Mouse (Mus musculus) kidney, postnatal 4 days (tissue): ENCODE data around the gene Mapk8ip3.
"Not testable (repeated sequence)": the region's sequence is repeated elsewhere in the genome, so short reads cannot be mapped to it uniquely, and the experiment has no call there.

Experiments used
- DNase-seq, 2 experiments: peaks; one replicate each; pipeline ENCODE4 v3.0.0; 2021; ENCODE audit warnings: mixed read lengths in 2 of 2

The Mapk8ip3 gene

DNA sequence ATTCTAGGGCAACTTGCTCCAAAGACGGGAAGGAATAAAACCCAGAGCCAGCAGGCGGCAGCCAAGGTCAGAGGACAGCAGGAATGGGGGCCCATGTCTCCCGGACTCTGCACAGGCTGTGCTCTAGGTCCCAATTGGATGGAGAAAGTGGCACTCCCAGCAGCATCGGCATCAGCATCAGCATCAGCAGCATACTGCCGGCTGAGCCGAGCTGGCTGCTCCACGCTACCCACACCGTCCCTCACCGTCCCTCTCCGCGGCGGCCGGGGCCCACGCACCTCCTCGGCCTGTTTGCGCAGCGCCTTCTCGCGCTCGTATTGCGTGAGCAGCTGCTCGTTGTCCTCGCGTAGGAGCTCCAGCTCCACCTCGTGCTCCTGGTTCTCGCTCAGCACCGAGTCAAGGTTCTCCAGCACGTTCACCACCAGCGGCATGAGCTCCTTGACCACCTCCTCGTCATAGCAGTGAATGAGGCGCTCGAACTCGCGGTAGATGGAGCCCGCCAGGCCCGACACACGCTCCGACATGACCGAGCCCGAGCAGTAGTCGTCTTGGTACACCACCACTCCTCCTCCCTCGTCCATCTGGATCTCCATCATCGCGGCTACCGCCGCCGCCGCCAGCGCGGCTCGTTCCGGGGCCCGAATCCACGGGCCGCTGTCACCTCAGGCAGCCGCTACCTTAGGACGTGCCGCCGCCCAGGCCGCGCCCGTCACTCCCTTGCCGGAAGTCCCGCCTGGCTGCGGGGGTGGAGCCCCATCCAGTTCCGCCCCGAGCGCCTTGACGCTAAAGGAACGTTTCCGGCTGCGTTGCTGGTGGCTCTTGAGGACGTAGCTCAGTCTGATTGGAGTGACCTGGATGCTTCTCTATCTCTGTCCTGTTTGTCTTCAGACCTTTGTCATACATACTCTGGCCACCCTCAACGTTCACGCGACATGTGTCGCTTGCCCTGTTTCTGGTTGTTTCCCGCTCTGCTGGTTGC lies at the start of gene Mapk8ip3:
Gene Mapk8ip3, minus strand, starts transcription at position 719 of the 979 bp plus-strand sequence.
- peak; percentile 96 to 97 for DNase-seq

DNA sequence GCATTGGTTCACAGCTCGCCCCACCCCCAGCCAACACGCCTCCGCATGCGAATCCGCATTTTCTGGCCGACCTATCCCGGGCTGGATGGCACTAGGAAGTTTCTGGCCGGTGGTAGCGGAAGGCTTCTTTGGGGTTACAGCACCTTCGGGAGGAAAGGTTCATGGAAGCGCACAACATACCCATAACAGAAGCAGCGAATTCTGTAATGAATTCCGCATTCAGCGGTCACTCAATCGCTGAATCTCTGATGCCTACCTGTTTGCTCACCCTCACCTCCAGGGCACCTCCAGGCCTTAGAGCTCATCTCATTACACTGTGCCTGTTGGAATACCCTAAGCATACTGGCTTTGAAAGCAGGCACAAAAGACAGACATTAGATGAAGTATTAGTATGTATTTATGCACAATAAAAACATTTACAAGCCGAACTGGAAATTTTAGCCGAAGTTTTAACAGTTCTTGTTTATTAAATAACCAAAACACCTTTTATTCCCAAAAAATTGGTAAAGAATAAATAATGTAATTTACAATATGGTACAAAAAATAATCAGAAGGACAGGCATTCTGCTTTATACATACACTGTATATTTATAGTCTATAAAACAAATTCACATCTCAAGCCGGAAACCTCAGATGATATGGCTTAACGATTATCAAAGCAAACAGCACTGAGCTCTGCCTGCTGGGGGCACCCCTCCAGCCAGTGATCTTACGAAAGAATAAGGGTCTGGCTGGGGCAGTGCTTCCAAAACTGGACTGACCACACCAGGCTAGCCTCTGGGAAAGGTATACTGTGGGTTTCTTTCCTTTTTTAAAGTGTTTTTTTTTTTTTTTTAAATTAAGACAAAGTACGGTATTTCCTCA lies 24.3 kb upstream of the Mapk8ip3 start:
- DNase-seq: no peak

DNA sequence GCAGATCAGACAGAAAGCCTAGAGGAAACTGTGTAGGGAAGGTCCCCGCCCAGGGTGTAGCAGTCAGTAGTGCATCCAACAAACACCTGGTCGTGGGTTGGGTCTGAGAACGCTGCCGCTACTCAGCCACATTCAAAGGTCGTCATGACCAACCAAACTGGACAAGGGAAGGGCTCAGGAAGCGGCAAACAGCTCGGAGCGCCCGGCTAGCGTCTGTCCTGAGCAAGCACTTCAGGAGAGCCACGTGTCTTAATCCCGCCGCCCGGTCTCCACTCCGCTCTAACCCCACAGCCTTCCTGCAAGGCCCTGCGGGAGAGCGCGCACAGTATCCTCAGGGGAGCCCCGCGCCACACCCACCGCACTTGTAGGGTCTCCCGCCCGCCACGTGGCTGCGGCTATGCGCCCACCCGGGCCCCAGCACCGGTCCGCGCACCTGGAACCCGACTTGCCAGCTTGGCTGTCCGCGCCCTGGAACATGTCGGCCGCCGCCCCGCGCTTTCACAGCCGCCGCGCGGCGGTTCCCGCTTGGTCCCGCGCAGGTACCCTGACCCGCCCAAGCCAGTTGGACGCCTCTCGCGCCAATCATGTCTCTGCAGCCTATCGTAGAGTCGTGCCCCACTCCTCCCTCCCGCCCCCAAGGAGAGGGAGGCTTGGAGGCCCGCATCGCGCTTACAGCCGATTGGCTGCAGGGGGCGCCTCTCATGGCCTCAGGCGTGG lies 23.5 kb upstream of the Mapk8ip3 start, which contains the start of gene Jpt2:
Gene Jpt2, minus strand, starts transcription at position 555 of the 717 bp plus-strand sequence.
- DNase-seq: peak; percentile 99 to 100

DNA sequence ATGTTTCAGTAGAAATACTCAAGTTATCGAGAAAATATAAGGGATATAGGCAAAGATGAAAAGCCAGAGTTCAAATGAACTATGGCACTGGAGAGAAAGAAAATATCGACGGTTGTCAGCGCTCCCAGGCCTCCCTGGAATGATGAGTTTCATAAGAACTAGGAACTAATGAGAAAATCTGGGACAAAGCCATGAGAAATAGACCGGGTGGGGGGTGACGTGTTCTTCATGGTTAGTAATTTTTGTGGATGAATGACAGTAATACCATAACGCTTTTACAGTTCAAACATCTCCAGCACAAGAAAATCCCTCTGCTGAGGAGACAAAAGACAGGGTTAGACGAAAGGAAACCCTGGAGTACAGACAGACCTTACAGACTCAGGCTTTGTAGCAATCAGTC lies 22.6 kb upstream of the Mapk8ip3 start:
- no peak for DNase-seq

DNA sequence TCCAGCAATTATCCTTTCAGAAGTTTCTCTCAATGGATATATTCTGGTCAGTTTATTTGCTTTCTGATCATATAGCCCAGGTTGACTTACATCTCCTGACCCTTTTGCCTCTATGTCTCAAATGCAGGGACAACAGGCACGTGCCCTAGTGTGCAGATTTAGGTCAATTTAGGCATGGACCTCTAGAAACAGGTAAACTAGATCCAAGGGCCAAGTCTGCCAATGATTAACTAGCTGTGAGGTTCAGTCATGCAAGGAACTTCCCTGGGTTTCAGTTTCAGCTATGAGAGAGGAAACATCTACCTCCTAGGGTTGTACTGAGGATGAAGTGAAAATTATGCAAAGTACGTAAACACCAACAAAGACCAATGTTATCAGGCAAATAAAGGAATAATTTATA lies 16.5 kb upstream of the Mapk8ip3 start:
- peak; percentile 25 to 56 for DNase-seq

DNA sequence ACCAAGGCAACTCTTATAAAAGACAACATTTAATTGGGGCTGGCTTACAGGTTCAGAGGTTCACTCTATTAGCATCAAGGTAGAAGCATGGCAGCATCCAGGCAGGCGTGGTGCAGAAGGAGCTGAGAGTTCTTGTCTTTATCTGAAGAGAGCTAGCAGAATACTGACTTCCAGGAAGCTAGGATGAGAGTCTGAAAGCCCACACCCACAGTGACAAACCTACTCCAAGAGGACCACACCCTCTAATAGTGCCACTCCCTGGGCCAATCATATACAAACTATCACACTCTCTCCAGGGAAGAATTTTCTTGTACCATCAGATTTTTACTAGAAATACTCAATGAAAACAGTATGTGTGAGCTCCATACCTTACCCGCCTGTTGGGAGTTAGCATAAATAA lies 13.9 kb upstream of the Mapk8ip3 start:
- no peak for DNase-seq

DNA sequence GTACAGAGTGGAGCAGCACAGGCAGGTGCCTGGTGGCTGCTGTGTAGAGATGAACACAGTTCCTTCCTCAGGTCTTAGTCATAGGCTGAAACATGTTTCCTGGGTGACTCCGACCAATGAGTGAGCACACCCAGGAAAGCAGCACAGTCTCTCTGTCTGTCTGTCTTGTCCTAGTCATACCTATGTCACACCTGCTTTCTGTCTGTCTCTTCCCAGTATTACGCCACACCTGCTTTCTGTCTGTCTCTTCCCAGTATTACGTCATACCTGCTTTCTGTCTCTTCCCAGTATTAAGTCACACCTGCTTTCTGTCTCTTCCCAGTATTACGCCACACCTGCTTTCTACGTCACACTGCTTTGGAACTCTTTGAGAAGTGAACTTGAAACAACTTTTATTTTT lies 11.4 kb upstream of the Mapk8ip3 start:
- DNase-seq: no peak

DNA sequence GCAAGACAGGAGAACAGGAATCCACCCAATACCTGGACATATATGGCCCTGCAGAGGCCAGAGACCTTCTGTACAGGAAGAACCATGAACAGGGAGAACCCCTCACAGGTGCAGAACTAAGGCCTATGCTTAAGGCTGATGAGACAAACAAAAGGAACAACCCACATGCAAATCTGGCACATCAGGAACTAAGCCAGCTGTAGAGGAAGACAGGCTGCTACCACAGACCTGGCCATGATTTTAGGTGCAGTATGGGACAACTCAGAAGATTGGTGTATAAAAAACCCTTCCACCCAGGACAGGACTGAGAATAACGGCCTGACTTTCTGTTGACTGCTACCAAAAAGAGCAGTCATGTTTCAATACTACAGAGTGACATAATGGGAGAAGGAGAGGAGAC lies 6.8 kb upstream of the Mapk8ip3 start:
- DNase-seq: not testable (repeated sequence)

DNA sequence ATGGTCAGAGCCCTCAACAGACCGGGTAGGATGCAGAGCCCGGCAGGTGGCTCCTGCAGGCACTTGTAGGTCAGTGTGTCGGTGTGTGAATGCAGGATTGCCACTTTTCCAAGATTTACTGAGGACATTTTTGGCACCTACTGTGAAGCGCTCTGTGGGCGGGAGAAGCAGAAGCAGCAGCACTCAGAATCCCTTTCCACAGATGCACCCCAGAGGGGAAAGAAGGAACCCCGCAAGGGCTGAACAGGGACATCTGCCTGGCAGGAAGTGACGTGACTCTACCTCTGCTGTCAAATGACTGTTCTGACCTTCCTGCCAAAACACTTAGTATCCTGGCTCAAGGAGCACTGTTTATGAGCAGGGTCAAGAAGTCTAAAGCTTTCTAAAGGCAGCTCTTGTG lies 6.3 kb upstream of the Mapk8ip3 start:
- DNase-seq: no peak

DNA sequence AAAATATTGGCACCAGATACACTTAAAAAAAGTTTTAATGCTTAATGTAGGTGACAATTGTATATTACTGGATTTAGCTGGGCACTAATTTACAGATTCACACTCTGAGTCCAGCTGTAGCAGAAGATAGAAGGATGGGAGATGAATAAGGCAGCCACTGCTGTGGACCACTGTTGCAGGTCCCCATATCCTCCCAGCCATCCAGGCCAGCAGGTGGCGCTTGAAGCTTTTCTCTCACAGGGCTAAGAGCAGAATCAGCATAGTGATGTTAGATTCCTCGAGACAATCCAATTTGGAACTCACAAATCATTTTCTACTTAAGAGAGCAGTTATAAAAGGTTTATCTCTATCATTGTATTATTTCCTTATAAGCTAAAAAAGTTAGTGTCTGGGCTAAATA lies 5.7 kb upstream of the Mapk8ip3 start:
- peak; percentile 74 to 80 for DNase-seq

DNA sequence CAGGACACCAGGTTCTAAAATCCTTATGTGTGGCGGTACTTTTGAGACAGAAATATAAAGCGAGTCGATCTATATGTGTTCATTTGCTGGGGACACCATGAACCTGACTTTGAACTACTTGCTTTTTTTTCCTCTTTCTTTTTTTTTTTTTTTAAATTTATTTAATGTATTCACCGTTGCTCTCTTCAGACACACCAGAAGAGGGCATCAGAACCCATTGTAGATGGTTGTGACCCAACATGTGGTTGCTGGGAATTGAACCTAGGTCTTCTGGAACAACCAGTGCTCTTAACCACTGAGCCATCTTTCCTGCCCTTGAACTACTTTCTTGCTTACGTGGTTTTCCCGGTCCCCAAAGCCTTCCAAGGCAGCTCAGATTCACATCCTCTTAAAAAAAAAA lies 489 bp upstream of the Mapk8ip3 start:
- DNase-seq: no peak

DNA sequence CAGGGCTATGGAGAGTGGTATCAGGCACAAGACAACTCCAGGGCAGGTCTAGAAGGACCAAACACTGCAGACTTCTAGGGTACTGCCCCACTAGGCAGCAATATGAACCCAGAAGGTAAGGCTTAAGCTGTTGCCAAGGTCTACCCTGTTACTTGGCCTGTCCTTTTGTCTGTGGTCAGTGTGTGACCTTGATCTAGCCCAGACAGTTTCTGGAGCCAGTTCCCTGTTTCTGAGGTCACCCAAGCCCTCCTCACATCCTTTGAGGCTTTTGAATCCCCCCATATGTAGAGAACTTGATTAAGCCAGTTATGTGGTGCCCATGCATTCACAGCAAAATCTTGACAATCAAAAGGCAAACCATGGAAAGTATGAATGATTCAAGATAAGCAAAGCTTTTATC lies 1.1 kb downstream of the Mapk8ip3 start:
- no peak for DNase-seq

DNA sequence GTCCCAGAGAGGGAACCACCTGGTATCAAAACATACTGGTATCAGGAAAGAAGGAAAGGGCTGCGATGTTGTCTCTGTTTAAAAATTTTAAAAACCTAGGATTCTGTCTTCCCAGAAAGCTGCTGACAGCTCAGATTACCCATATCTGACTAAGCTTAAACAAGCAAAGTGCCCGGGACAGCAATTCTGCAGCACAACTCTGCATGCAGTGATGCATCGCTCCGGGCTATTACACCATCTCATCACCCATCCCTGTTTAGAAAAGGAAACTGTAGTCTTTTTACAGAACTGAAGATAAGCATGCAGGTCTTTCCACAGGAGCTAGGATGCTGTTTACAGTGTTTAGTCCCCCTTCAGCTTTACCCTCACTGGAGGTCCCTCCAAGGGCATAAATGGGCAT lies 1.9 kb downstream of the Mapk8ip3 start:
- no peak for DNase-seq

DNA sequence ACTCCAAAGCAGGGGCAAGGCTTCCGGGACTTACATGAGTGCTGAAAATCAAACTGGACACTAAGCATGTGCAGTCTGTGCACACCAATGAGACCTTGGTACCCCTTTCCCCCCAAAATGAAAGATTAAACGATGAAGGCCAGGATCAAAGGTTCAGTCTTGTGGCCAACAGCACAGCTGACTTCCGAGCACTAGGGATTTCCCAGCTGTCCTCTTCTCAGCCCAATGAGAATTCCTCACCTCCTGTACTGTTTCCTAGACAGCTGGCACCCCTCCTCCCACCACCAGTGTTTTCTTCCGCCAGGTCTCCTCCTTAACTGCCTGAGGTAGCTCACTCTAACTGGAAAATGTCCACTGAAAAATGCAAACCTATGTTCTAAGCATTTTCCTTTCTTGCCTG lies 3.6 kb downstream of the Mapk8ip3 start:
- no peak for DNase-seq

DNA sequence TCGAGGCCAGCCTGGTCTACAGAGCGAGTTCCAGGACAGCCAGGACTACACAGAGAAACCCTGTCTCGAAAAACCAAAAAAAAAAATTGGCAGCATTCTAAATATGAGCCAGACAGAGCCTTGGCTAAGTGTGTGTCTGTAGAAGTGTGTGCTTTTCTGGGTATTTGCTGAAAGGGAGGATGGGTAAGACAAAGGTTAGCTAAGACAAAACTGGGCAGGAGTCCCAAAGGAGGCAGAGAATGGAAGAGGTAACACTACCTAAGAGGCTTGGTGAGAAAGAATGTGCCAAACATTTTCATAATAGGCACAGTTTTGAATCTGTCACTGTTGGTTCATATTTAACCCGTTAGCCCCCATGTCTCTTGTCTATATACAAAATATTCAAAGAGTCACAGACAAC lies 4.3 kb downstream of the Mapk8ip3 start:
- no peak for DNase-seq

DNA sequence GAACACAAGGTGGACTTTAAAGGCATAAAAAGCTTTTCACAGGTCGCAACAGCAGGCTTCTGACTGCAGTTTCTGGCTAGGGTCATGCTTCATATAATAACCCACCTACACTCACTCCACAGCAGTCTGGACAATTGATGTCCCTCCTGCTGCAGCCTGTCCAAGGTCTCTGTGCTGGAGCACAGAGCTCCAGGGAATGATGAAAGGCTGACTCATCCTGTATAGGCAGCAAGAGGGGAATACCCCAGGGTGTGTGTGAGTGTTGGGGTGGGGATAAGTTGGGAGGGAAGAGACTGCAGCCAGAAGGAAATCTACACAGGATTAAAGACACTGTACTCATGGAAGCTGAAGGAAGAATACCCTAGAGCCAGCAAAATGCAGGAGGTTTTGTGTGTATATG lies 7.3 kb downstream of the Mapk8ip3 start:
- DNase-seq: no peak

DNA sequence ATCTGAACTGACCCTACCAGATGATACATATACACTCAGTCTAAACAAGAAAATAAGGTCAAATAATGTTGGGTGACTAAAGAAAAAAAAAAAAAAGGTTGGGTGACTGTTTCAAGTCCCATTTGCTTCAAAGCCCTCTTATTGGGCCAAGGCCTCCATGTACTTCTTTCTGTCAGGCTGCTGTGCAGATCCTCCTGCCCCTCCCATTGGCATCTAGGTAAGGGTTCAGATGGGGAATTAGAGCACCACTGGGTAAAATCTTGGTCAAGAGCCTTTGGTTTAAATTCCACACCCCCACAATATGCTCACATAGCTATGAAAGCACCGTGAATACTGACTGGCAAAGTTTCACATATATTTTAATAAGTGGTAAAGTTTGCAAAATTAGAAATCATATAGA lies 13.5 kb downstream of the Mapk8ip3 start:
- no peak for DNase-seq

DNA sequence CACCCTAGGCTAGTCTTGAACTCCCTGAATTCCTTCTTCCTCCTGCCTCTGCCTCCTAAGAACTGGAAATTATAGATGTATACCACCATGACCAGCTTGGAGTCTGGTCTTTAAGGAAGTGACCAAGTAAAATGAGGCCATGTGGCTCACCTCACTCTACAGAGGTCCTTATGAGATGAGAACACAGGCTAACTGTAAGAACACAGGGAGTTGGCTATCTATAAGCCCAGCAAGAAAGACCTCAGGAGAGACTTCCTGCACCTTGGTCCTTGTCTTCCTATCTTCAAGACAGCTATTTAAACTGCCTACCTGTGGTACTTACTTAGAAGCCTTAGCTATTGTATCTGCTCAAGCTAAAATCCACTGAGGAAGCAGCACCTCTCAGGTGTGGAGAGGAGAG lies 22.8 kb downstream of the Mapk8ip3 start:
- no peak for DNase-seq

DNA sequence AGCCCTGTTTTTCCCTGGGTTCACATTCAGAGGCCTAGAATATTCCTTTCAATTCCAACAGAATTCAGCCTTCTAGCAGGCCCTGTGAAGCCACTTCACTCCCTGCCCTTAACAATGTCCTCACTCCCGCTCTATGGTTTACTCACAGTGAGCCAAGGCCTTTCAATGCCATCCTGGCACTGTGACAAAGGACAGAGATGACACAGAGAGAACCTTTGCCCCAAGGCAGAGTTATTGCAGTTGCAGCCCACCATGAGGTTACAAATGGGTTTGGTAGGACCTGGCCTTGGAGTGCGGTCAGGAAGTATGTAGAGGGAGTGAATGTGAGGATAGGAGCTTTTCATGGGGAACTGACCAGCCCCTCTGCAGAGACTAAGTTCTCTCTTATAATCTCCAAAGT lies 29.2 kb downstream of the Mapk8ip3 start:
- DNase-seq: no peak

DNA sequence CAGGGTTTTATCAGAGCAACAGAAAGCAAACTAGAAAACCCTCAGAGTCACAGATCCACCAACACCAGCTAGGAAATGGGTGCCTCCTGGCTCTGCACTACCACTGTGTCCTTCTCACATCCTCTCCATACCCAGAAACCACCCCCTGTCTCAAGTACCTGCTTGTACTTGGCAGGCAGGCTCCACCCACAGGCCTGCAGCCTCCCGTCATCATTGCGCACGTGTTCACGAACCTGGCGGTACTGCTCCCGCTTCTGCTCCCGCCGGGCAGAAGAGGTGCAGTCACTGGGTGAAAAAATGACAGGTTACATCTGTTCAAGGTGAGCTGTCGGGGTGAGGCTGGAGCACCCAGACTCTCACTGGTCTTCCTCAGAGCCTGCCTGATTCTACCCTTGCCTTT lies 33.0 kb downstream of the Mapk8ip3 start:
- no peak for DNase-seq

DNA sequence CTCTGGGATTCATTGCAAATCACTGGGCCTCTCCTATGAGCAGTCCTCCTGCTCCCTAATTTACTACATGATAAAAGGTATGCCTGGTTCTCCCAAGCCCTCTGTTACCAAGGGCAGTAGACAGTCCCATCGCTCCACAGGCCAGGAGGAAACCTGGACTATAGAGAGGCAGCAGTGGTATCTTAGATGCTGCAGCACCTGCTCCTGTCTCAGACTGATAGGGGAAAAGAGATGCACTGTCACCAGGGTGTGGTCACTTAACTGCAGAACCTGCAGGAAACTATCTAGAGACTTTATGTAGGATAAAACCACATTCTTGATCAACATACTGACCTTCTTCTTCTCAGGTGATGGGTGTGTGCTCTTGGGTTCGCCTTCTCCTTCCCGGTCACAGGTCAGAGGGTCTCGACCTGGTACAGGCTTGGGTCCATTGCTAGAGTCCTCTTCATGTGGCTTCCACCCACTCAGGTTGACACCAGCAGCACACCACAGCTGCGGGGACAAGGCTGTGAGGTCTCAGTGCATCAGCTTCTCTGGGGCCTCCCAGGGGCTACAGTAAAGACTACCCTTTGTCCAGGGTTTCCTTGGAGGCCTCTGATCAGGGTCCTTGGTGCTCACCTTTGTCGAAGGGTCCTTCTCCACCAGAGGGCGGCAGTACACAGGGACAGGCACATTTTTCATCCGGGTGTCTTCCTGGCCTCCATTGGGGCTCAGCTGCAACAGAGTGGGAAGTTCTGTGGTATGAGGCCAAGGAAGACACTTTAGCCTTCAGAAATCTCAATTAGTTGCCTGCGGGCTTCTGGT lies 33.9 kb downstream of the Mapk8ip3 start:
- peak; percentile 64 to 69 for DNase-seq

DNA sequence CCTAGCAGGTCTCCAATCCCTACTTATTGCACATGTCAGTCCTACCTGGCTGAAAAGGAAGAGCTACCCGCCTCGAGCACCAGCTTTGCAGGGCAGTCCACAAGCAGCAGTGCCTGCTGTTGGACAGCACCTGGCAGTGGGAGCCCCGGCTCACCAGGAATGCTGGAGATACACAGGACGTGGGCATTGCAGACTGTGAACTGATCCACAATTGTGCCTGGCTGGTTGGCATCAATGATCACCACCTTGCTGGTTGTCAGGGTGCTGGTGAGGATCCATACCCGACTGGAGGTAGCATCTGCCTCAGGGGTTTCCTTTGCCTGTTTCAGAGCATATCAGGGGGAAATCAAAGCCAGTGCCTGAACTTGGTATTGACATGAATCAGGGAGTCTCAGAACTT lies 34.7 kb downstream of the Mapk8ip3 start:
- no peak for DNase-seq
